12 mouse cellular contexts compared by ENCODE assay signal in the genomic region with DNA sequence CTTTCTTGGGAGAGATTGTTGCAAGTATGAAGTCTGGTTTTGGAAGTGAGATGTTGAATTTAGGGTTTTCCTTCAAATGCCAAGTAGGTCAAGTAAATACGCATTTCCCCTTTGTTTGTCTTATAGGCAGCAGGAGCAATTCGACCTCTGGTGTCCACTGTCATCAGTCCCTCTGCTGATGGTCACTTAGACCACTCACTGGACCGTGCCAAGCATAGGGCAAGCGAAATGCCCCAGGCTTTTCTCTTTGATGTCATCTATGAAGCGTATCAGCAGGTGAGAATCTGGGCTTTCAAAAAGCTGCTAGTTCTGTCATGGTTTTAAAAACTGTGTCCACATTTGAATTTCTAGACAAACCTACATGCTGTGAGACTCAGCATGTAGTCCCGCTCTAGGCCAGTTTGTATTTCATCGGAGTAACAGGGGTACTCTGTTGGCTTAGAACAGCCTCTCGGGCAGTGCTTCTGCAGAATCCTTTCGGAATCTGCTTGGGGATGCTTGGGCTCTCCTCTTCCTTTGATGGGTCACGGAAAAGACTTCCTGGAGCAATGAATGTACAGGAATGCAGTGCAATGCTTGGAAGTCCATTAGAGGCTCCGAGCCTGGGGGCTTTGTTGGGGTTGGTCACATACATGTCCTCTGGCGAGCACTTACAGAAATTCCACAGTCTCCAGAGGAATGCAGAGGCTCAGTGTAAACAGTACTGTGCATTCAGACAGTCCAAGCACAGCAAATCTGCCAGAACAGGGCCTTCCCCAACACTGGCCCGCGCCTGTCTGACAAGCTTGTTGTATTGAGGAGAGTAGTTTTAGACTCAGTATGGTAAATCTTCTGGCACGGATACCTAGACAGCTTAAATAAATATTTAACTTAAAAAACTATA. TPM values are rescaled to one million over a fixed set of nuclear protein-coding genes. Genes with fewer than 3 reads are reported as not detected.
DNase-seq lines count a peak whose midpoint lies in the region; ATAC-seq and TF ChIP-seq lines count a peak whose summit lies in the region.
"Had no signal": no experiment of that assay in that cellular context is flagged by ENCODE, and none has a peak within 500 bp of the region (broad histone marks: within the 10 kb centered on the region; RNA-seq: fewer than 3 reads in every experiment).

No protein-coding gene starts in this region.

- no peak for TF ChIP-seq EP300 in lung, postnatal 0 days (IDR thresholded peaks at IDR 0.05)

- H3K4me3 ChIP-seq in lung, embryonic 14.5 days (ENCODE audit: low read depth, low read length) = no peak overlapping the region
- no peak overlapping the region for H3K4me3 ChIP-seq in lung, postnatal 0 days (ENCODE audit: low read depth, low read length)
- H3K4me3 ChIP-seq in embryonic facial prominence, embryonic 11.5 days (ENCODE audit: low read depth, low read length) = no peak overlapping the region
- no peak overlapping the region for H3K4me3 ChIP-seq in kidney, embryonic 14.5 days (ENCODE audit: low read length)
- H3K4me3 ChIP-seq in neural tube, embryonic 13.5 days = no peak overlapping the region
- H3K4me3 ChIP-seq: liver, embryonic 15.5 days had no signal

- H3K27ac ChIP-seq in lung, embryonic 14.5 days (ENCODE audit: low read depth) = peak overlapping the region; percentile 46; the same call in 1 of the 2 replicates
- H3K27ac ChIP-seq in lung, postnatal 0 days (ENCODE audit: low read length) = no peak overlapping the region
- H3K27ac ChIP-seq in embryonic facial prominence, embryonic 11.5 days (replicated peaks; ENCODE audit: low read depth, low read length) = no peak overlapping the region
- no peak overlapping the region for H3K27ac ChIP-seq in kidney, embryonic 14.5 days (ENCODE audit: low read depth, low read length)
- peak overlapping the region; percentile 6; the same call in 1 of the 2 replicates for H3K27ac ChIP-seq in neural tube, embryonic 13.5 days (replicated peaks)
- H3K27ac ChIP-seq: liver, embryonic 15.5 days had no signal

- no peak overlapping the region for H3K9ac ChIP-seq in lung, embryonic 14.5 days
- no peak overlapping the region for H3K9ac ChIP-seq in lung, postnatal 0 days (replicated peaks; ENCODE audit: low read depth)
- H3K9ac ChIP-seq in embryonic facial prominence, embryonic 11.5 days (replicated peaks; ENCODE audit: low read length) = no peak overlapping the region
- H3K9ac ChIP-seq in kidney, embryonic 14.5 days (ENCODE audit: low read depth, low read length) = no peak overlapping the region
- no peak overlapping the region for H3K9ac ChIP-seq in neural tube, embryonic 13.5 days
- H3K9ac ChIP-seq: liver, embryonic 15.5 days had no signal

- WGBS in lung, embryonic 14.5 days = 38% methylated on average over 15 of the region's 15 CpGs
- 42% methylated on average over 15 of the region's 15 CpGs for WGBS in lung, postnatal 0 days
- 44% methylated on average over 15 of the region's 15 CpGs for WGBS in embryonic facial prominence, embryonic 11.5 days
- 41% methylated on average over 15 of the region's 15 CpGs for WGBS in kidney, embryonic 14.5 days
- 48% methylated on average over 15 of the region's 15 CpGs for WGBS in neural tube, embryonic 13.5 days

- H3K36me3 ChIP-seq in lung, embryonic 14.5 days (ENCODE audit: insufficient read depth) = no peaks in the 10 kb centered on the region
- H3K36me3 ChIP-seq in lung, postnatal 0 days (ENCODE audit: insufficient read depth, low read length) = no peaks in the 10 kb centered on the region
- H3K36me3 ChIP-seq in embryonic facial prominence, embryonic 11.5 days (replicated peaks; ENCODE audit: control insufficient read depth, insufficient read depth, low read depth, low read length) = no peaks in the 10 kb centered on the region
- H3K36me3 ChIP-seq in kidney, embryonic 14.5 days (ENCODE audit: control insufficient read depth, insufficient read depth, low read length) = no peaks in the 10 kb centered on the region
- no peaks in the 10 kb centered on the region for H3K36me3 ChIP-seq in neural tube, embryonic 13.5 days
- H3K36me3 ChIP-seq: liver, embryonic 15.5 days had no signal

- intact Hi-C loops in heart, postnatal 36 days (cut with DNase I) = no loop called here

- no peaks in the 10 kb centered on the region for H3K27me3 ChIP-seq in lung, embryonic 14.5 days (ENCODE audit: insufficient read depth, low read length)
- no peaks in the 10 kb centered on the region for H3K27me3 ChIP-seq in lung, postnatal 0 days (replicated peaks; ENCODE audit: insufficient read depth, low read length)
- no peaks in the 10 kb centered on the region for H3K27me3 ChIP-seq in embryonic facial prominence, embryonic 11.5 days (ENCODE audit: control insufficient read depth, insufficient read depth, low read length)
- no peaks in the 10 kb centered on the region for H3K27me3 ChIP-seq in kidney, embryonic 14.5 days (ENCODE audit: control insufficient read depth, insufficient read depth, low read length)
- H3K27me3 ChIP-seq in neural tube, embryonic 13.5 days = no peaks in the 10 kb centered on the region
- H3K27me3 ChIP-seq: liver, embryonic 15.5 days had no signal

- H3K4me1 ChIP-seq in lung, embryonic 14.5 days (ENCODE audit: insufficient read depth) = peaks cover 11% of the 10 kb centered on the region; the same call in 1 of the 2 replicates
- H3K4me1 ChIP-seq in lung, postnatal 0 days (ENCODE audit: insufficient read depth, low read depth, low read length) = peaks cover 3% of the 10 kb centered on the region; the same call in 1 of the 2 replicates
- H3K4me1 ChIP-seq in embryonic facial prominence, embryonic 11.5 days (ENCODE audit: control insufficient read depth, insufficient read depth, low read length) = no peaks in the 10 kb centered on the region
- peaks cover 14% of the 10 kb centered on the region for H3K4me1 ChIP-seq in kidney, embryonic 14.5 days (ENCODE audit: control insufficient read depth, insufficient read depth, low read length)
- H3K4me1 ChIP-seq in neural tube, embryonic 13.5 days (replicated peaks) = peaks cover 16% of the 10 kb centered on the region; the same call in 1 of the 2 replicates
- H3K4me1 ChIP-seq: liver, embryonic 15.5 days had no signal

- H3K9me3 ChIP-seq in lung, embryonic 14.5 days (ENCODE audit: low read depth, low read length) = no peaks in the 10 kb centered on the region
- no peaks in the 10 kb centered on the region for H3K9me3 ChIP-seq in lung, postnatal 0 days (ENCODE audit: low read length)
- no peaks in the 10 kb centered on the region for H3K9me3 ChIP-seq in embryonic facial prominence, embryonic 11.5 days (replicated peaks; ENCODE audit: control insufficient read depth, low read length)
- no peaks in the 10 kb centered on the region for H3K9me3 ChIP-seq in kidney, embryonic 14.5 days (ENCODE audit: control insufficient read depth, low read length)
- no peaks in the 10 kb centered on the region for H3K9me3 ChIP-seq in neural tube, embryonic 13.5 days
- H3K9me3 ChIP-seq: liver, embryonic 15.5 days had no signal

- peak; percentile 80 for DNase-seq in lung, embryonic 14.5 days
- DNase-seq in lung, postnatal 0 days (ENCODE audit: low spot score) = no peak
- peak; percentile 39 for DNase-seq in embryonic facial prominence, embryonic 11.5 days (ENCODE audit: low spot score)
- no peak for DNase-seq in gastrocnemius, postnatal 10 days
- no peak for DNase-seq in heart, postnatal 36 days
- DNase-seq in cerebellum, adult 8-10 months = no peak
- DNase-seq: layer of hippocampus, postnatal 36 days; thymus, postnatal 14 days had no signal

- 0 out of 2 replicates have a peak overlapping the region, but pooled peaks have one; percentile 7 for H3K4me2 ChIP-seq in lung, embryonic 14.5 days
- H3K4me2 ChIP-seq in lung, postnatal 0 days (replicated peaks; ENCODE audit: low read depth, low read length) = no peak overlapping the region
- no peak overlapping the region for H3K4me2 ChIP-seq in embryonic facial prominence, embryonic 11.5 days (ENCODE audit: low read depth, low read length)
- no peak overlapping the region for H3K4me2 ChIP-seq in kidney, embryonic 14.5 days (replicated peaks; ENCODE audit: low read depth, low read length)
- H3K4me2 ChIP-seq in neural tube, embryonic 13.5 days = no peak overlapping the region
- H3K4me2 ChIP-seq: liver, embryonic 15.5 days had no signal

- no peak for TF ChIP-seq CTCF in lung, embryonic 14.5 days (IDR thresholded peaks at IDR 0.05; ENCODE audit: low read depth)
- TF ChIP-seq CTCF in lung, postnatal 0 days (IDR thresholded peaks at IDR 0.05) = no peak

- peak; percentile 98 for ATAC-seq in lung, embryonic 14.5 days (ENCODE audit: insufficient read depth)
- no peak; the same call in 1 of the 2 replicates for ATAC-seq in lung, postnatal 0 days
- 0 out of 2 replicates have a peak, but pooled peaks have one; percentile 56 for ATAC-seq in embryonic facial prominence, embryonic 11.5 days (replicated peaks; ENCODE audit: insufficient number of reproducible peaks, low FRiP score, low TSS enrichment, low read depth)
- ATAC-seq in kidney, embryonic 14.5 days (ENCODE audit: low FRiP score, low TSS enrichment) = peak; percentile 78
- ATAC-seq in neural tube, embryonic 13.5 days (ENCODE audit: low read depth) = no peak
- ATAC-seq: CD4-positive, CD25-positive, alpha-beta regulatory T cell, adult 4 months had no signal

RNA-seq across cellular contexts. Expression of gene D630036H23Rik, which starts 44.4 kb away (rescaled TPM):
- polyA plus RNA-seq in lung, embryonic 14.5 days (2014; fragmentation: Nextera tagmentation; extraction: Ambion mirVana) = 2.2 and 2.3 TPM in 2 replicates
- polyA plus RNA-seq in lung, postnatal 0 days (2015; fragmentation: Nextera tagmentation; extraction: Ambion mirVana) = 3.6 and 3.8 TPM in 2 replicates
- 1.5 and 1.8 TPM in 2 replicates for polyA plus RNA-seq in embryonic facial prominence, embryonic 11.5 days (2014; fragmentation: Nextera tagmentation; extraction: Ambion mirVana)
- 0.77 and 2.8 TPM in 2 replicates for polyA plus RNA-seq in kidney, embryonic 14.5 days (2014; fragmentation: Nextera tagmentation; extraction: Ambion mirVana)
- 1.1 and 1.2 TPM in 2 replicates for polyA plus RNA-seq in neural tube, embryonic 13.5 days (2015; fragmentation: Nextera tagmentation; extraction: Ambion mirVana)
- 1 to 10 TPM; 1.0 to 1.5 TPM for total RNA-seq in gastrocnemius, postnatal 10 days (2021)
- total RNA-seq in heart, postnatal 36 days (2021) = under 1 TPM; 0.95 to 0.97 TPM
- polyA plus RNA-seq: CD4-positive, CD25-positive, alpha-beta regulatory T cell, adult 4 months had no signal

RNA-seq across cellular contexts. Expression of gene Ispd, which starts 45.2 kb away (rescaled TPM):
- 17.1 and 18.1 TPM in 2 replicates for polyA plus RNA-seq in lung, embryonic 14.5 days (2014; fragmentation: Nextera tagmentation; extraction: Ambion mirVana)
- polyA plus RNA-seq in lung, postnatal 0 days (2015; fragmentation: Nextera tagmentation; extraction: Ambion mirVana) = 7.4 and 9.7 TPM in 2 replicates
- 7.7 and 11.3 TPM in 2 replicates for polyA plus RNA-seq in embryonic facial prominence, embryonic 11.5 days (2014; fragmentation: Nextera tagmentation; extraction: Ambion mirVana)
- 12.5 and 16.7 TPM in 2 replicates for polyA plus RNA-seq in kidney, embryonic 14.5 days (2014; fragmentation: Nextera tagmentation; extraction: Ambion mirVana)
- polyA plus RNA-seq in neural tube, embryonic 13.5 days (2015; fragmentation: Nextera tagmentation; extraction: Ambion mirVana) = 13.1 and 17.9 TPM in 2 replicates
- total RNA-seq in gastrocnemius, postnatal 10 days (2021) = 1 to 10 TPM; 8.9 to 9.4 TPM
- 1 to 10 TPM; 4.6 to 5.8 TPM for total RNA-seq in heart, postnatal 36 days (2021)

Comparison
In these comparisons a context has a peak if more than half of its experiments do, and no peak if none do; other contexts are left out.
1. ATAC-seq: peak in lung, embryonic 14.5 days (single experiment), embryonic facial prominence, embryonic 11.5 days (single experiment) and kidney, embryonic 14.5 days (single experiment); none in lung, postnatal 0 days (single experiment) and neural tube, embryonic 13.5 days (single experiment).
2. DNase-seq: peak in lung, embryonic 14.5 days (single experiment) and embryonic facial prominence, embryonic 11.5 days (single experiment); none in lung, postnatal 0 days (single experiment), gastrocnemius, postnatal 10 days (single experiment), heart, postnatal 36 days (0 of 2) and cerebellum, adult 8-10 months (single experiment).
3. H3K27ac ChIP-seq: peak in lung, embryonic 14.5 days (single experiment) and neural tube, embryonic 13.5 days (single experiment); none in lung, postnatal 0 days (single experiment), embryonic facial prominence, embryonic 11.5 days (single experiment) and kidney, embryonic 14.5 days (single experiment).